Comparison of ENCODE assay signal across 9 mouse cellular contexts in the genomic region with DNA sequence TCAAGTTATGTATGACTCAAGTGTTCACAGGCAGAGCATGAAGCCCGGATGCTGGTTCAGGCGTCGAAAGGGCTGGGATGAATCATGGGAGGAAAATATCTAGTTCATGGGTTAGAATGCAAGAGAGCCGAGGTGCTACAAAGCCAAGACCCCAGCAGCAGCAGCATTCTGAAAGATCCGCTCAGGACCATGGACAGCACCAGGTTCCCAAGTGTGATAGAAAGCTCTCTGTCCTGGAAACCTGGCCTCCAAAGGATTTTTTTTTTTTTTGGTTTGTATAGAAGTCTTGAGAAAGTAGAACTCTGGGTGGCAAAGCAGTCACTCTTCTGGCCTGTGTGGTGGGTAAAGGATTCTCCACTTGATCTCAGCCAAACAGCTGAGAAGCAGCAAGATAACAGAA.
DNase-seq lines count a peak whose midpoint lies in the region; ATAC-seq and TF ChIP-seq lines count a peak whose summit lies in the region.
"Had no signal": no experiment of that assay in that cellular context is flagged by ENCODE, and none has a peak within 500 bp of the region (broad histone marks: within the 10 kb centered on the region; RNA-seq: fewer than 3 reads in every experiment).

No protein-coding gene starts in this region.

- H3K4me3 ChIP-seq in ES-E14 (ENCODE audit: insufficient read depth in 1 of 2, low read depth in 1 of 2, low read length in 2 of 2, poor library complexity in 1 of 2, severe bottlenecking in 1 of 2), result no peak overlapping the region
- no peak overlapping the region for H3K4me3 ChIP-seq in embryonic facial prominence, embryonic 11.5 days (ENCODE audit: low read depth, low read length)
- H3K4me3 ChIP-seq: lung, embryonic 15.5 days; neural tube, embryonic 12.5 days had no signal

- H3K4me1 ChIP-seq in ES-E14 (ENCODE audit: control insufficient read depth in 2 of 2, insufficient read depth in 2 of 2, low read length in 2 of 2, poor library complexity in 1 of 2), result 0 out of 4 replicates have a peak, but pooled peaks cover 0 to 2% of the 10 kb centered on the region in 2 experiments
- H3K4me1 ChIP-seq in embryonic facial prominence, embryonic 11.5 days (ENCODE audit: control insufficient read depth, insufficient read depth, low read length), result no peaks in the 10 kb centered on the region
- H3K4me1 ChIP-seq: lung, embryonic 15.5 days had no signal

- ATAC-seq in embryonic facial prominence, embryonic 11.5 days (replicated peaks; ENCODE audit: insufficient number of reproducible peaks, low FRiP score, low TSS enrichment, low read depth), result no peak
- no peak for ATAC-seq in megakaryocyte-erythroid progenitor cell, adult 5-6 weeks (replicated peaks; ENCODE audit: low FRiP score, low TSS enrichment, poor library complexity, severe bottlenecking)

- H3K9ac ChIP-seq in ES-E14 (ENCODE audit: insufficient read depth, low read depth, low read length, poor library complexity, severe bottlenecking), result no peak overlapping the region
- no peak overlapping the region for H3K9ac ChIP-seq in embryonic facial prominence, embryonic 11.5 days (replicated peaks; ENCODE audit: low read length)
- H3K9ac ChIP-seq: lung, embryonic 15.5 days; neural tube, embryonic 12.5 days had no signal

- 56% methylated on average over 5 of the region's 5 CpGs for WGBS in embryonic facial prominence, embryonic 11.5 days

- no peaks in the 10 kb centered on the region for H3K36me3 ChIP-seq in ES-E14 (ENCODE audit: control insufficient read depth, insufficient read depth, low read length, poor library complexity, severe bottlenecking)
- no peaks in the 10 kb centered on the region for H3K36me3 ChIP-seq in embryonic facial prominence, embryonic 11.5 days (replicated peaks; ENCODE audit: control insufficient read depth, insufficient read depth, low read depth, low read length)
- H3K36me3 ChIP-seq: lung, embryonic 15.5 days; neural tube, embryonic 12.5 days had no signal

- H3K27ac ChIP-seq in ES-E14 (ENCODE audit: insufficient read depth, low read depth, low read length, poor library complexity, severe bottlenecking), result no peak overlapping the region
- no peak overlapping the region for H3K27ac ChIP-seq in embryonic facial prominence, embryonic 11.5 days (replicated peaks; ENCODE audit: low read depth, low read length)
- H3K27ac ChIP-seq: lung, embryonic 15.5 days; neural tube, embryonic 12.5 days had no signal

- H3K27me3 ChIP-seq in embryonic facial prominence, embryonic 11.5 days (ENCODE audit: control insufficient read depth, insufficient read depth, low read length), result no peaks in the 10 kb centered on the region
- H3K27me3 ChIP-seq: lung, embryonic 15.5 days; neural tube, embryonic 12.5 days had no signal

- H3K4me2 ChIP-seq in embryonic facial prominence, embryonic 11.5 days (ENCODE audit: low read depth, low read length), result no peak overlapping the region
- H3K4me2 ChIP-seq: lung, embryonic 15.5 days; neural tube, embryonic 12.5 days had no signal

- in situ Hi-C loops in ES-E14 (cut with MboI; ENCODE audit: low sequenced_read_pairs in 2 of 2, unreplicated experiment in 2 of 2), result no loop called here

- no peaks in the 10 kb centered on the region for H3K9me3 ChIP-seq in ES-E14 (ENCODE audit: control insufficient read depth, insufficient read depth, low read depth, low read length)
- H3K9me3 ChIP-seq in embryonic facial prominence, embryonic 11.5 days (replicated peaks; ENCODE audit: control insufficient read depth, low read length), result no peaks in the 10 kb centered on the region
- H3K9me3 ChIP-seq: lung, embryonic 15.5 days; neural tube, embryonic 12.5 days had no signal

- DNase-seq in kidney, postnatal 14 days, result peak; percentile 4
- no peak for DNase-seq in kidney, adult 18-20 months
- peak; percentile 7 for DNase-seq in A20 (ENCODE audit: low read depth, low spot score)
- peak; percentile 68 for DNase-seq in ES-E14 (ENCODE audit: low read depth, low spot score)
- peak; percentile 85 for DNase-seq in embryonic facial prominence, embryonic 11.5 days (ENCODE audit: low spot score)
- DNase-seq in thymus, postnatal 25 days, result no peak

TF ChIP-seq in ES-E14, 5 proteins besides CTCF, POLR2A, EP300 and RAD21:
- TF ChIP-seq MAFK (IDR thresholded peaks at IDR 0.05; ENCODE audit: insufficient read depth, low read depth, low read length) (no peak), ZNF384 (IDR thresholded peaks at IDR 0.05; ENCODE audit: low read depth, low read length) (peak; percentile 73)

Comparison
In these comparisons a context has a peak if more than half of its experiments do, and no peak if none do; other contexts are left out.
1. DNase-seq: peak in kidney, postnatal 14 days (single experiment), A20 (single experiment), ES-E14 (single experiment) and embryonic facial prominence, embryonic 11.5 days (single experiment); none in kidney, adult 18-20 months (single experiment) and thymus, postnatal 25 days (single experiment).